Mouse (Mus musculus) T-helper 1 cell (primary cell): Measurements from ENCODE around the gene Rhebl1.

Experiments
- in situ Hi-C: fragments of 300-600 bp; cut with MboI, MseI; formaldehyde crosslinking; loops from one replicate; pipeline ENCODE4 v1.15.1; 2025; ENCODE audit warnings: high pct_unique_total_duplicates

Rhebl1 gene

GRCm38 (mm10) chr15:98893940-98894745 lies at the start of gene Rhebl1:
Rhebl1 (minus strand) TSS chr15:98894540.
- in situ Hi-C loops = no loop called here

- in situ Hi-C loops = loop anchor here (5.0 kb wide), 1 partner anchor 39 kb away; no protein-coding TSS in a partner anchor
These were observed 48.8 kb upstream of the Rhebl1 start for GRCm38 (mm10) chr15:98943133-98943532.

- in situ Hi-C loops = loop anchor here (5.0 kb wide), 1 partner anchor 40 kb away; no protein-coding TSS in a partner anchor
These were observed 47.7 kb upstream of the Rhebl1 start for GRCm38 (mm10) chr15:98942081-98942480.

GRCm38 (mm10) chr15:98941539-98941938 lies 47.2 kb upstream of the Rhebl1 start:
- in situ Hi-C loops = loop anchor here (5.0 kb wide), 1 partner anchor 41 kb away; no protein-coding TSS in a partner anchor

GRCm38 (mm10) chr15:98940816-98941215 lies 46.5 kb upstream of the Rhebl1 start:
- in situ Hi-C loops = loop anchor here (5.0 kb wide), 1 partner anchor 41 kb away; no protein-coding TSS in a partner anchor

GRCm38 (mm10) chr15:98934217-98934839 lies 40.0 kb upstream of the Rhebl1 start, which contains the start of gene Tuba1b:
Tuba1b (minus strand) TSS chr15:98934565.
- in situ Hi-C loops = loop anchor here (5.0 to 10.0 kb wide), 2 partner anchors 98 to 310 kb away; no protein-coding TSS in a partner anchor

GRCm38 (mm10) chr15:98933833-98934216 lies 39.5 kb upstream of the Rhebl1 start:
- in situ Hi-C loops = loop anchor here (5.0 to 10.0 kb wide), 2 partner anchors 98 to 311 kb away; no protein-coding TSS in a partner anchor

GRCm38 (mm10) chr15:98933004-98933671 lies 38.8 kb upstream of the Rhebl1 start:
- in situ Hi-C loops = loop anchor here (5.0 to 10.0 kb wide), 2 partner anchors 99 to 312 kb away; no protein-coding TSS in a partner anchor

- in situ Hi-C loops = loop anchor here (5.0 to 10.0 kb wide), 2 partner anchors 101 to 314 kb away; no protein-coding TSS in a partner anchor
These were observed 36.7 kb upstream of the Rhebl1 start for GRCm38 (mm10) chr15:98930998-98931397.

GRCm38 (mm10) chr15:98930017-98930734 lies 35.8 kb upstream of the Rhebl1 start:
- in situ Hi-C loops = loop anchor here (5.0 to 10.0 kb wide), 2 partner anchors 102 to 315 kb away; no protein-coding TSS in a partner anchor

- in situ Hi-C loops = no loop called here
These were observed 34.4 kb upstream of the Rhebl1 start for GRCm38 (mm10) chr15:98928598-98929240.

- in situ Hi-C loops = no loop called here
These were observed 33.2 kb upstream of the Rhebl1 start for GRCm38 (mm10) chr15:98927566-98927965.

- in situ Hi-C loops = no loop called here
These were observed 30.3 kb upstream of the Rhebl1 start for GRCm38 (mm10) chr15:98924682-98925081.

- in situ Hi-C loops = no loop called here
These were observed 28.7 kb upstream of the Rhebl1 start for GRCm38 (mm10) chr15:98923031-98923537.

- in situ Hi-C loops = no loop called here
These were observed 28.2 kb upstream of the Rhebl1 start for GRCm38 (mm10) chr15:98922581-98922980.

GRCm38 (mm10) chr15:98921510-98921909 lies 27.2 kb upstream of the Rhebl1 start:
- in situ Hi-C loops = no loop called here

- in situ Hi-C loops = loop anchor here (5.0 kb wide), 1 partner anchor 86 kb away; the partner anchor contains the start of gene Prkag1
These were observed 24.2 kb upstream of the Rhebl1 start for GRCm38 (mm10) chr15:98918499-98918895.

GRCm38 (mm10) chr15:98917538-98918498 lies 23.5 kb upstream of the Rhebl1 start, which contains the start of gene Lmbr1l:
Lmbr1l (minus strand) TSS chr15:98918231.
- in situ Hi-C loops = loop anchor here (5.0 kb wide), 1 partner anchor 86 kb away; the partner anchor contains the start of gene Prkag1

- in situ Hi-C loops = loop anchor here (5.0 kb wide), 1 partner anchor 85 kb away; the partner anchor contains the start of gene Prkag1
These were observed 22.8 kb upstream of the Rhebl1 start for GRCm38 (mm10) chr15:98917091-98917490.
